Mouse (Mus musculus) lung, postnatal 4 days (tissue): Measurements from ENCODE around the gene Sh3gl1.

Source experiments
- DNase-seq, 2 experiments: peaks; one replicate each; pipeline ENCODE4 v3.0.0; 2021

Sh3gl1 gene

GRCm38 (mm10) chr17:56018347-56019131 is 17.9 kb downstream of the Sh3gl1 start:
- DNase-seq = peak; percentile 49 to 54

GRCm38 (mm10) chr17:56017848-56018247 is 18.6 kb downstream of the Sh3gl1 start:
- no peak for DNase-seq

- DNase-seq = no peak
Measured at GRCm38 (mm10) chr17:56016793-56017785, 19.3 kb downstream of the Sh3gl1 start.

GRCm38 (mm10) chr17:56016382-56016781 is 20.1 kb downstream of the Sh3gl1 start:
- DNase-seq = no peak

GRCm38 (mm10) chr17:56015293-56015692 is 21.1 kb downstream of the Sh3gl1 start:
- DNase-seq = no peak

GRCm38 (mm10) chr17:56011441-56011840 is 25.0 kb downstream of the Sh3gl1 start:
- no peak for DNase-seq

GRCm38 (mm10) chr17:56010681-56011080 is 25.8 kb downstream of the Sh3gl1 start:
- peak; percentile 75 to 88 for DNase-seq

GRCm38 (mm10) chr17:56010255-56010654 is 26.2 kb downstream of the Sh3gl1 start:
- DNase-seq = no peak

- no peak for DNase-seq
Measured at GRCm38 (mm10) chr17:56009962-56010240, 26.5 kb downstream of the Sh3gl1 start.

- peak; percentile 93 to 94 for DNase-seq
Measured at GRCm38 (mm10) chr17:56009088-56009961, 27.1 kb downstream of the Sh3gl1 start.

GRCm38 (mm10) chr17:56008356-56009087 is 27.9 kb downstream of the Sh3gl1 start:
- peak; percentile 95 to 96 for DNase-seq

- DNase-seq = no peak
Measured at GRCm38 (mm10) chr17:56007444-56008355, 28.7 kb downstream of the Sh3gl1 start.

- no peak for DNase-seq
Measured at GRCm38 (mm10) chr17:56006956-56007355, 29.5 kb downstream of the Sh3gl1 start.

GRCm38 (mm10) chr17:56005415-56006061 is 30.9 kb downstream of the Sh3gl1 start, which contains the start of the genes Stap2 and Mpnd:
Gene Stap2, minus strand, starts transcription at chr17:56005584.
Gene Mpnd, plus strand, starts transcription at chr17:56005711.
- peak; percentile 69 to 78 for DNase-seq

- no peak for DNase-seq
Measured at GRCm38 (mm10) chr17:56003000-56003399, 33.4 kb downstream of the Sh3gl1 start.

- no peak for DNase-seq
Measured at GRCm38 (mm10) chr17:55999794-56000499, 36.5 kb downstream of the Sh3gl1 start.

GRCm38 (mm10) chr17:55996007-55996406 is 40.4 kb downstream of the Sh3gl1 start:
- no peak for DNase-seq

GRCm38 (mm10) chr17:55990278-55990898 is 46.0 kb downstream of the Sh3gl1 start:
- DNase-seq = no peak
